Mouse (Mus musculus) lung, adult 18-20 months (tissue): ENCODE measurements around the gene Ddx23.

Experiments used
- DNase-seq, 2 experiments: peaks; one replicate each; pipeline ENCODE4 v3.0.0; 2022; ENCODE audit warnings: mixed read lengths in 2 of 2

Ddx23 gene

GRCm38 (mm10) chr15:98631493-98631892 lies 31.2 kb downstream of the Ddx23 start:
- peak in 1 of 2 experiments; percentile 65 for DNase-seq

- no peak for DNase-seq
These were observed 32.2 kb downstream of the Ddx23 start, which contains the start of gene Cacnb3 for GRCm38 (mm10) chr15:98630540-98630939. Gene Cacnb3, plus strand, starts transcription at chr15:98630840.

- no peak for DNase-seq
These were observed 33.2 kb downstream of the Ddx23 start for GRCm38 (mm10) chr15:98629464-98629863.

GRCm38 (mm10) chr15:98628589-98629254 lies 34.0 kb downstream of the Ddx23 start:
- no peak for DNase-seq

GRCm38 (mm10) chr15:98626487-98627212 lies 36.0 kb downstream of the Ddx23 start:
- DNase-seq = no peak

GRCm38 (mm10) chr15:98626078-98626477 lies 36.6 kb downstream of the Ddx23 start:
- DNase-seq = no peak

- DNase-seq = no peak
These were observed 39.3 kb downstream of the Ddx23 start for GRCm38 (mm10) chr15:98623361-98623821.

- no peak for DNase-seq
These were observed 40.0 kb downstream of the Ddx23 start for GRCm38 (mm10) chr15:98622721-98623120.

- no peak for DNase-seq
These were observed 40.5 kb downstream of the Ddx23 start for GRCm38 (mm10) chr15:98622199-98622598.

- peak; percentile 68 to 74 for DNase-seq
These were observed 45.5 kb downstream of the Ddx23 start for GRCm38 (mm10) chr15:98617176-98617537.

GRCm38 (mm10) chr15:98616362-98617175 lies 46.1 kb downstream of the Ddx23 start:
- DNase-seq = no peak

GRCm38 (mm10) chr15:98615751-98616150 lies 46.9 kb downstream of the Ddx23 start:
- DNase-seq = no peak

- no peak for DNase-seq
These were observed 47.7 kb downstream of the Ddx23 start for GRCm38 (mm10) chr15:98614971-98615370.

GRCm38 (mm10) chr15:98614551-98614950 lies 48.1 kb downstream of the Ddx23 start:
- DNase-seq = no peak

- DNase-seq = no peak
These were observed 50.5 kb downstream of the Ddx23 start for GRCm38 (mm10) chr15:98612229-98612628.

- no peak for DNase-seq
These were observed 52.5 kb downstream of the Ddx23 start for GRCm38 (mm10) chr15:98610131-98610633.

GRCm38 (mm10) chr15:98609331-98610130 lies 53.2 kb downstream of the Ddx23 start, which contains the start of gene Adcy6:
Gene Adcy6, minus strand, starts transcription at chr15:98610076.
- DNase-seq = peak; percentile 79 to 85

GRCm38 (mm10) chr15:98608784-98609250 lies 53.9 kb downstream of the Ddx23 start:
- no peak for DNase-seq

- DNase-seq = no peak
These were observed 54.5 kb downstream of the Ddx23 start for GRCm38 (mm10) chr15:98608058-98608783.

- DNase-seq = no peak
These were observed 55.1 kb downstream of the Ddx23 start for GRCm38 (mm10) chr15:98607557-98607956.

GRCm38 (mm10) chr15:98606739-98607138 lies 56.0 kb downstream of the Ddx23 start:
- DNase-seq = no peak
